Mouse (Mus musculus): Measurements from ENCODE around the gene Rbfox1. TPM values are rescaled to one million over a fixed set of nuclear protein-coding genes. Genes with fewer than 3 reads are reported as not detected.

Gene Rbfox1
- total RNA-seq, 1 experiment from 2014 or later: not detected

- no peak for ATAC-seq (replicated peaks in 1 of 2; ENCODE audit: insufficient read depth in 1 of 2, low FRiP score in 2 of 2, low TSS enrichment in 1 of 2, low read depth in 1 of 2, poor library complexity in 2 of 2, severe bottlenecking in 2 of 2)
Observed at GRCm38 (mm10) chr16:7036988-7037387, 1151.8 kb downstream of the Rbfox1 start.

- no peak for ATAC-seq (replicated peaks in 1 of 2; ENCODE audit: insufficient read depth in 1 of 2, low FRiP score in 2 of 2, low TSS enrichment in 1 of 2, low read depth in 1 of 2, poor library complexity in 2 of 2, severe bottlenecking in 2 of 2)
Observed at GRCm38 (mm10) chr16:7038639-7039260, 1153.6 kb downstream of the Rbfox1 start.

GRCm38 (mm10) chr16:7039404-7040367, 1154.5 kb downstream of the Rbfox1 start:
- ATAC-seq (replicated peaks in 1 of 2; ENCODE audit: insufficient read depth in 1 of 2, low FRiP score in 2 of 2, low TSS enrichment in 1 of 2, low read depth in 1 of 2, poor library complexity in 2 of 2, severe bottlenecking in 2 of 2): peak; percentile 42 to 60; a peak in 1 of 4 replicates

GRCm38 (mm10) chr16:7040691-7041090, 1155.5 kb downstream of the Rbfox1 start:
- no peak for ATAC-seq (replicated peaks in 1 of 2; ENCODE audit: insufficient read depth in 1 of 2, low FRiP score in 2 of 2, low TSS enrichment in 1 of 2, low read depth in 1 of 2, poor library complexity in 2 of 2, severe bottlenecking in 2 of 2)

GRCm38 (mm10) chr16:7047421-7047820, 1162.3 kb downstream of the Rbfox1 start:
- ATAC-seq (replicated peaks in 1 of 2; ENCODE audit: insufficient read depth in 1 of 2, low FRiP score in 2 of 2, low TSS enrichment in 1 of 2, low read depth in 1 of 2, poor library complexity in 2 of 2, severe bottlenecking in 2 of 2): no peak

GRCm38 (mm10) chr16:7049162-7049971, 1164.2 kb downstream of the Rbfox1 start:
- peak; percentile 60 to 76; a peak in 2 of 4 replicates for ATAC-seq (replicated peaks in 1 of 2; ENCODE audit: insufficient read depth in 1 of 2, low FRiP score in 2 of 2, low TSS enrichment in 1 of 2, low read depth in 1 of 2, poor library complexity in 2 of 2, severe bottlenecking in 2 of 2)

GRCm38 (mm10) chr16:7050945-7051344, 1165.8 kb downstream of the Rbfox1 start:
- ATAC-seq (replicated peaks in 1 of 2; ENCODE audit: insufficient read depth in 1 of 2, low FRiP score in 2 of 2, low TSS enrichment in 1 of 2, low read depth in 1 of 2, poor library complexity in 2 of 2, severe bottlenecking in 2 of 2): no peak

GRCm38 (mm10) chr16:7051991-7052390, 1166.8 kb downstream of the Rbfox1 start:
- ATAC-seq (replicated peaks in 1 of 2; ENCODE audit: insufficient read depth in 1 of 2, low FRiP score in 2 of 2, low TSS enrichment in 1 of 2, low read depth in 1 of 2, poor library complexity in 2 of 2, severe bottlenecking in 2 of 2): no peak

GRCm38 (mm10) chr16:7052408-7052807, 1167.3 kb downstream of the Rbfox1 start:
- no peak for ATAC-seq (replicated peaks in 1 of 2; ENCODE audit: insufficient read depth in 1 of 2, low FRiP score in 2 of 2, low TSS enrichment in 1 of 2, low read depth in 1 of 2, poor library complexity in 2 of 2, severe bottlenecking in 2 of 2)

- no peak for ATAC-seq (replicated peaks in 1 of 2; ENCODE audit: insufficient read depth in 1 of 2, low FRiP score in 2 of 2, low TSS enrichment in 1 of 2, low read depth in 1 of 2, poor library complexity in 2 of 2, severe bottlenecking in 2 of 2)
Observed at GRCm38 (mm10) chr16:7057789-7058188, 1172.6 kb downstream of the Rbfox1 start.

GRCm38 (mm10) chr16:7058556-7058955, 1173.4 kb downstream of the Rbfox1 start:
- ATAC-seq (replicated peaks in 1 of 2; ENCODE audit: insufficient read depth in 1 of 2, low FRiP score in 2 of 2, low TSS enrichment in 1 of 2, low read depth in 1 of 2, poor library complexity in 2 of 2, severe bottlenecking in 2 of 2): no peak

- no peak for ATAC-seq (replicated peaks in 1 of 2; ENCODE audit: insufficient read depth in 1 of 2, low FRiP score in 2 of 2, low TSS enrichment in 1 of 2, low read depth in 1 of 2, poor library complexity in 2 of 2, severe bottlenecking in 2 of 2)
Observed at GRCm38 (mm10) chr16:7059596-7059995, 1174.4 kb downstream of the Rbfox1 start.

- no peak for ATAC-seq (replicated peaks in 1 of 2; ENCODE audit: insufficient read depth in 1 of 2, low FRiP score in 2 of 2, low TSS enrichment in 1 of 2, low read depth in 1 of 2, poor library complexity in 2 of 2, severe bottlenecking in 2 of 2)
Observed at GRCm38 (mm10) chr16:7060864-7061263, 1175.7 kb downstream of the Rbfox1 start.

GRCm38 (mm10) chr16:7062512-7062911, 1177.4 kb downstream of the Rbfox1 start:
- no peak for ATAC-seq (replicated peaks in 1 of 2; ENCODE audit: insufficient read depth in 1 of 2, low FRiP score in 2 of 2, low TSS enrichment in 1 of 2, low read depth in 1 of 2, poor library complexity in 2 of 2, severe bottlenecking in 2 of 2)

- no peak for ATAC-seq (replicated peaks in 1 of 2; ENCODE audit: insufficient read depth in 1 of 2, low FRiP score in 2 of 2, low TSS enrichment in 1 of 2, low read depth in 1 of 2, poor library complexity in 2 of 2, severe bottlenecking in 2 of 2)
Observed at GRCm38 (mm10) chr16:7067109-7067508, 1182.0 kb downstream of the Rbfox1 start.

- no peak for ATAC-seq (replicated peaks in 1 of 2; ENCODE audit: insufficient read depth in 1 of 2, low FRiP score in 2 of 2, low TSS enrichment in 1 of 2, low read depth in 1 of 2, poor library complexity in 2 of 2, severe bottlenecking in 2 of 2)
Observed at GRCm38 (mm10) chr16:7069599-7069998, 1184.4 kb downstream of the Rbfox1 start.

- no peak for ATAC-seq (replicated peaks in 1 of 2; ENCODE audit: insufficient read depth in 1 of 2, low FRiP score in 2 of 2, low TSS enrichment in 1 of 2, low read depth in 1 of 2, poor library complexity in 2 of 2, severe bottlenecking in 2 of 2)
Observed at GRCm38 (mm10) chr16:7074786-7075185, 1189.6 kb downstream of the Rbfox1 start.

GRCm38 (mm10) chr16:7075749-7076148, 1190.6 kb downstream of the Rbfox1 start:
- no peak for ATAC-seq (replicated peaks in 1 of 2; ENCODE audit: insufficient read depth in 1 of 2, low FRiP score in 2 of 2, low TSS enrichment in 1 of 2, low read depth in 1 of 2, poor library complexity in 2 of 2, severe bottlenecking in 2 of 2)

All from hematopoietic stem cell, adult 5-6 weeks (primary cell).